Mouse (Mus musculus) C2C12 (cell line): Measurements from ENCODE around the gene Lrrtm4. TPM values are rescaled to one million over a fixed set of nuclear protein-coding genes. Genes with fewer than 3 reads are reported as not detected.

Experiments
- H3K27me3 ChIP-seq: one replicate; pipeline ENCODE4 v1.6.1; 2011; ENCODE audit not compliant: control insufficient read depth, insufficient read depth, insufficient read length
- H3K36me3 ChIP-seq: one replicate; pipeline ENCODE4 v1.6.1; 2011; ENCODE audit not compliant: control insufficient read depth, insufficient read depth
- H3K4me3 ChIP-seq: one replicate; pipeline ENCODE4 v1.5.1; 2011; ENCODE audit warnings: mild to moderate bottlenecking, control low read depth; ENCODE audit not compliant: poor library complexity, insufficient read depth, severe bottlenecking
- H3K79me2 ChIP-seq: one replicate; pipeline ENCODE4 v1.6.1; 2011; ENCODE audit not compliant: control insufficient read depth, insufficient read depth
- H3K79me3 ChIP-seq: one replicate; pipeline ENCODE4 v1.6.1; 2011; ENCODE audit warnings: low read depth, control low read depth
- H3ac ChIP-seq: one replicate; pipeline ENCODE3; 2011; ENCODE audit warnings: low read depth; ENCODE audit not compliant: control insufficient read depth, insufficient read length
- CEBPB ChIP-seq: IDR thresholded peaks from one replicate; pipeline ENCODE4 v1.6.1; 2011; ENCODE audit warnings: low read depth, mild to moderate bottlenecking, control low read depth, moderate library complexity
- CTCF ChIP-seq: IDR thresholded peaks from one replicate; pipeline ENCODE4 v1.5.1; 2011; ENCODE audit not compliant: control insufficient read depth, insufficient read depth, insufficient read length
- FOSL1 ChIP-seq: IDR thresholded peaks from one replicate; pipeline ENCODE4 v1.8.0; 2011; ENCODE audit warnings: mild to moderate bottlenecking, low read length; ENCODE audit not compliant: poor library complexity, insufficient read depth, severe bottlenecking
- MAX ChIP-seq: IDR thresholded peaks from one replicate; pipeline ENCODE4 v1.6.1; 2011; ENCODE audit warnings: mild to moderate bottlenecking, control low read depth
- MYOD1 ChIP-seq: IDR thresholded peaks from one replicate; pipeline ENCODE4 v1.6.1; 2011; ENCODE audit warnings: low read depth; ENCODE audit not compliant: control insufficient read depth, insufficient read length
- MYOG ChIP-seq: IDR thresholded peaks from one replicate; pipeline ENCODE4 v1.6.1; 2011; ENCODE audit not compliant: control insufficient read depth, insufficient read length; ENCODE audit errors: extremely low read depth
- USF1 ChIP-seq: IDR thresholded peaks from one replicate; pipeline ENCODE4 v1.6.1; 2011; ENCODE audit warnings: low read depth, mild to moderate bottlenecking, control low read depth, moderate library complexity
- polyA plus RNA-seq: library from polyadenylated mRNA; unstranded; fragments of >200 nt; fragmentation: generic; extraction: Trizol; gene quantifications from one replicate; pipeline ENCODE4 v1.2.1, GENCODE M21; 2012; ENCODE audit warnings: missing spikeins

Lrrtm4 gene
- polyA plus RNA-seq, 1 experiment: 0.01 TPM

- TF ChIP-seq CTCF: no peak
- Histone ChIP-seq H3K4me3 (no peak overlapping the region), H3K27me3 (no peaks in the 10 kb centered on the region), H3K36me3 (no peaks in the 10 kb centered on the region), H3K79me3 (no peaks in the 10 kb centered on the region), H3ac (no peak overlapping the region), H3K79me2 (no peaks in the 10 kb centered on the region)
These were observed 309.7 kb downstream of the Lrrtm4 start for GRCm38 (mm10) chr6:80328391-80328790.

DNA sequence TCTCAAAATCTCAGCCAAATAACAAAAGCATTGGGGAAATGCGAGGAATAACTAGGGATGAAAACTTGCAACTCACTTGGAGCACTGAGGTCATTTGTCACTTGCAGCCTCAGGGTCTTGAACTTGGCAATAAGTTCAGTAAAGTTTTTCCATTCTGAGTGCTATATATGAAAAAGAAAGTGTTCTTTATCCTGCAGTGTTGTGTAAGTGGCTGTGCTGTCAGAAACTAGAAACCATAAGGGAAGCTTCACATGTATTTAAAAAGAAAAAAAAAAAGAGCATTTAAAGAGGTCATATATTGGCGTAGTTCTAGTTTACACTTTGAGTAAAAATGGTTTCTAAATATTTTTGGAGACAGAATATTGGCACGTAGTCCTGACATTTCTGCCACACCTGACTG lies 313.1 kb downstream of the Lrrtm4 start:
- no peaks in the 10 kb centered on the region for H3K79me2 ChIP-seq
- H3K79me3 ChIP-seq: no peaks in the 10 kb centered on the region
- no peaks in the 10 kb centered on the region for H3K36me3 ChIP-seq
- no peak overlapping the region for H3ac ChIP-seq
- TF ChIP-seq FOSL1 (no peak), MYOG (no peak), MAX (no peak), USF1 (no peak), MYOD1 (no peak), CEBPB (no peak), CTCF (no peak)
- no peaks in the 10 kb centered on the region for H3K27me3 ChIP-seq
- H3K4me3 ChIP-seq: no peak overlapping the region

DNA sequence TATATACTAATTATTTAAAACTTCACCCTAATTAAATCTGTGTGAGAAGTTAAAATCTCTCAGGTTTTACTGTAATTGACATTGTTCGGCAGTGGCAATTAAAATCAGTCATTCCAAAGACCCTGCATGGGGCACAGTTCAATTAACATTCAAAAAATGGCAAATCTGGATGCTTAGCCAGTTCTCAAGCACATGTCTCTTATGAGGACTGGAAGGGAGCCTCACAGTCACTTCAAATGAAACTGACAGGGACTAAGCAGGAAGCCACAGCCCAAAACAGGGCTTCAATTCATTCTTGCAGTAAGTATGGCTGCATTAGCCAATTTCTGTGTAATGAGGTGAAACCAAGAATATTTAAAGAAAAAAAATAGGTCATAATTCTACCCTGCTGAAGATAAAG lies 333.6 kb downstream of the Lrrtm4 start:
- H3K36me3 ChIP-seq: no peaks in the 10 kb centered on the region

GRCm38 (mm10) chr6:80357092-80357491 lies 338.4 kb downstream of the Lrrtm4 start:
- no peaks in the 10 kb centered on the region for H3K27me3 ChIP-seq
- no peaks in the 10 kb centered on the region for H3K79me3 ChIP-seq

More for the DNA sequence above, 333.6 kb downstream of the Lrrtm4 start:
- Histone ChIP-seq H3K4me3 (no peak overlapping the region), H3K79me3 (no peaks in the 10 kb centered on the region), H3K79me2 (no peaks in the 10 kb centered on the region), H3ac (no peak overlapping the region), H3K27me3 (no peaks in the 10 kb centered on the region)
- TF ChIP-seq FOSL1: no peak
- no peak for TF ChIP-seq CTCF
- no peak for TF ChIP-seq MYOG
- TF ChIP-seq CEBPB: no peak
- no peak for TF ChIP-seq USF1
- TF ChIP-seq MAX: no peak
- TF ChIP-seq MYOD1: no peak

GRCm38 (mm10) chr6:80363593-80363992 lies 344.9 kb downstream of the Lrrtm4 start:
- Histone ChIP-seq H3K79me2 (no peaks in the 10 kb centered on the region), H3K79me3 (no peaks in the 10 kb centered on the region), H3K4me3 (no peak overlapping the region), H3K27me3 (no peaks in the 10 kb centered on the region), H3ac (no peak overlapping the region), H3K36me3 (no peaks in the 10 kb centered on the region)
- TF ChIP-seq CEBPB (no peak), MYOD1 (no peak), USF1 (no peak)

More at GRCm38 (mm10) chr6:80357092-80357491, 338.4 kb downstream of the Lrrtm4 start:
- no peak overlapping the region for H3ac ChIP-seq
- H3K36me3 ChIP-seq: no peaks in the 10 kb centered on the region
- H3K4me3 ChIP-seq: no peak overlapping the region
- TF ChIP-seq CEBPB: no peak
- no peak for TF ChIP-seq MAX
- TF ChIP-seq CTCF: no peak
- TF ChIP-seq MYOD1: no peak
- no peak for TF ChIP-seq USF1
- no peak for TF ChIP-seq FOSL1
- no peak for TF ChIP-seq MYOG
- H3K79me2 ChIP-seq: no peaks in the 10 kb centered on the region

DNA sequence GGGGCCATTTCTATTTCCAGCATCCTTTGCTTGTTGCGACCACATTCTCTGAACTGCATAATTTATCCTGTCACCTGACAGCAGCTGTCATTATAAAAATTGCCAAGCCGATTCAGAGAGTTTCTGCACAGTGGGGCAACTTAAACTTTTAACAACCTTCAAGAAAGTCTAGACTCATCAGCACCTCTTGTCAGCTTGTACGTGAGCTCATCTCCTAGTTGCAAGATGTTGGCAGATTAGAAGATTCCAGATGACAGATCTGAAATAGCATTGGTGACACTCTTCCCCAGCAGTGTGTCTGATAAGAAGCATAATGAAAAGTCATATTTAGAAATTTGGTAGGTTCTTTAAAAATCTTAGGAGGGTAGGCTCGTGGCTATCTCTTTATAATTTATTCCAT lies 347.9 kb downstream of the Lrrtm4 start:
- Histone ChIP-seq H3ac (no peak overlapping the region), H3K36me3 (no peaks in the 10 kb centered on the region), H3K79me3 (no peaks in the 10 kb centered on the region), H3K4me3 (no peak overlapping the region), H3K79me2 (no peaks in the 10 kb centered on the region), H3K27me3 (no peaks in the 10 kb centered on the region)
- TF ChIP-seq CEBPB (no peak), MAX (no peak), CTCF (no peak), MYOD1 (no peak), USF1 (no peak), FOSL1 (no peak), MYOG (no peak)
